ENCODE assay signal across 9 mouse cellular contexts in genomic region chr8:70671615-70672324, GRCm38 (mm10). TPM values are rescaled to one million over a fixed set of nuclear protein-coding genes. Genes with fewer than 3 reads are reported as not detected.
A peak's percentile ranks its signal among the peaks of the same experiment; 100 is the strongest.
DNase-seq lines count a peak whose midpoint lies in the region; ATAC-seq and TF ChIP-seq lines count a peak whose summit lies in the region.
"Had no signal": no experiment of that assay in that cellular context is flagged by ENCODE, and none has a peak within 500 bp of the region (broad histone marks: within the 10 kb centered on the region; RNA-seq: fewer than 3 reads in every experiment).

No protein-coding gene starts in this region.

- 54% methylated on average over 10 of the region's 10 CpGs for WGBS in midbrain, embryonic 10.5 days
- WGBS in midbrain, embryonic 11.5 days, result 63% methylated on average over 10 of the region's 10 CpGs
- WGBS in heart, embryonic 11.5 days (ENCODE audit: insufficient replicate concordance), result 64% methylated on average over 10 of the region's 10 CpGs

- no peak overlapping the region for H3K4me2 ChIP-seq in midbrain, embryonic 11.5 days
- no peak overlapping the region for H3K4me2 ChIP-seq in heart, embryonic 11.5 days

- H3K27me3 ChIP-seq in midbrain, embryonic 10.5 days (ENCODE audit: low read depth, poor library complexity, severe bottlenecking), result no peaks in the 10 kb centered on the region
- no peaks in the 10 kb centered on the region for H3K27me3 ChIP-seq in midbrain, embryonic 11.5 days (ENCODE audit: control insufficient read depth, insufficient read depth, low read length)
- no peaks in the 10 kb centered on the region for H3K27me3 ChIP-seq in heart, embryonic 11.5 days (ENCODE audit: control insufficient read depth, insufficient read depth, low read length)
- no peaks in the 10 kb centered on the region for H3K27me3 ChIP-seq in testis, adult 2 months (ENCODE audit: control insufficient read depth, insufficient read depth, low read length)

- H3K36me3 ChIP-seq in midbrain, embryonic 10.5 days, result peaks cover 9% of the 10 kb centered on the region
- no peaks in the 10 kb centered on the region; the same call in 1 of the 2 replicates for H3K36me3 ChIP-seq in midbrain, embryonic 11.5 days (ENCODE audit: control insufficient read depth, insufficient read depth, low read length)
- no peaks in the 10 kb centered on the region; the same call in 1 of the 2 replicates for H3K36me3 ChIP-seq in heart, embryonic 11.5 days (ENCODE audit: control insufficient read depth, insufficient read depth, low read length)
- no peaks in the 10 kb centered on the region for H3K36me3 ChIP-seq in testis, adult 2 months (ENCODE audit: control insufficient read depth, insufficient read depth, low read length)

- TF ChIP-seq CTCF in testis, adult 2 months (IDR thresholded peaks at IDR 0.05; ENCODE audit: control insufficient read depth, insufficient read depth, insufficient replicate concordance, low read depth, low read length), result no peak

- H3K9ac ChIP-seq in midbrain, embryonic 11.5 days (ENCODE audit: low read length), result no peak overlapping the region
- H3K9ac ChIP-seq in heart, embryonic 11.5 days (ENCODE audit: low read depth, low read length), result peak overlapping the region; percentile 76; the same call in 1 of the 2 replicates

- no peak for ATAC-seq in midbrain, embryonic 11.5 days (ENCODE audit: low FRiP score)
- no peak for ATAC-seq in heart, embryonic 11.5 days (replicated peaks; ENCODE audit: insufficient number of reproducible peaks, low FRiP score, low TSS enrichment)
- ATAC-seq in CD4-positive, CD25-positive, alpha-beta regulatory T cell, adult 4 months, result no peak

- no peak overlapping the region; the same call in 1 of the 2 replicates for H3K4me3 ChIP-seq in midbrain, embryonic 10.5 days
- no peak overlapping the region for H3K4me3 ChIP-seq in midbrain, embryonic 11.5 days (ENCODE audit: low read depth, low read length)
- H3K4me3 ChIP-seq in heart, embryonic 11.5 days (ENCODE audit: low read depth, low read length), result no peak overlapping the region
- H3K4me3 ChIP-seq in testis, adult 2 months (ENCODE audit: control insufficient read depth, low read depth, low read length), result no peak overlapping the region

- TF ChIP-seq POLR2A in testis, adult 2 months (IDR thresholded peaks at IDR 0.05; ENCODE audit: control insufficient read depth, low read depth, low read length), result no peak

- H3K9me3 ChIP-seq in midbrain, embryonic 10.5 days (replicated peaks), result peaks cover 7% of the 10 kb centered on the region; the same call in 1 of the 2 replicates
- no peaks in the 10 kb centered on the region; the same call in 1 of the 2 replicates for H3K9me3 ChIP-seq in midbrain, embryonic 11.5 days (ENCODE audit: control insufficient read depth, low read length)
- no peaks in the 10 kb centered on the region for H3K9me3 ChIP-seq in heart, embryonic 11.5 days (replicated peaks; ENCODE audit: control insufficient read depth, low read length)

- H3K27ac ChIP-seq in midbrain, embryonic 10.5 days (replicated peaks), result peak overlapping the region; percentile 98
- no peak overlapping the region for H3K27ac ChIP-seq in midbrain, embryonic 11.5 days (ENCODE audit: low read depth, low read length)
- no peak overlapping the region for H3K27ac ChIP-seq in heart, embryonic 11.5 days (ENCODE audit: low read depth, low read length)
- peak overlapping the region; percentile 49; the same call in 1 of the 2 replicates for H3K27ac ChIP-seq in testis, adult 2 months (ENCODE audit: control insufficient read depth, insufficient read depth, low read depth, low read length)

- peaks cover 26% of the 10 kb centered on the region for H3K4me1 ChIP-seq in midbrain, embryonic 10.5 days
- H3K4me1 ChIP-seq in midbrain, embryonic 11.5 days (ENCODE audit: control insufficient read depth, insufficient read depth, low read length), result peaks cover 5% of the 10 kb centered on the region
- H3K4me1 ChIP-seq in heart, embryonic 11.5 days (ENCODE audit: control insufficient read depth, insufficient read depth, low read length), result peaks cover 17% of the 10 kb centered on the region
- peaks cover 23% of the 10 kb centered on the region for H3K4me1 ChIP-seq in testis, adult 2 months (ENCODE audit: control insufficient read depth, insufficient read depth, low read length)

- no peak for DNase-seq in midbrain, embryonic 10.5 days (ENCODE audit: low spot score)
- DNase-seq in midbrain, embryonic 11.5 days (ENCODE audit: low spot score, missing footprints), result no peak
- DNase-seq in kidney, postnatal 4 days, result peak; percentile 63 to 75
- DNase-seq in thymus, adult 18-20 months, result no peak
- no peak for DNase-seq in frontal cortex, postnatal 10 days (ENCODE audit: low spot score in 2 of 2)

RNA-seq across cellular contexts. Expression of gene Lsm4, which starts 1.3 kb away (rescaled TPM):
- 315 and 355 TPM in 2 replicates for polyA plus RNA-seq in midbrain, embryonic 10.5 days (2016; fragmentation: Nextera tagmentation; extraction: Ambion mirVana)
- polyA plus RNA-seq in midbrain, embryonic 11.5 days (2014; fragmentation: Nextera tagmentation; extraction: Ambion mirVana), result 305 and 326 TPM in 2 replicates
- 296 and 308 TPM in 2 replicates for polyA plus RNA-seq in heart, embryonic 11.5 days (2014; fragmentation: Nextera tagmentation; extraction: Ambion mirVana)
- 148 and 168 TPM in 2 replicates for polyA plus RNA-seq in testis, adult 2 months (2012; rRNA removed)
- polyA plus RNA-seq in CD4-positive, CD25-positive, alpha-beta regulatory T cell, adult 4 months (2017; shearing (Covaris generic)), result 10 to 100 TPM; 86.8 to 94.5 TPM

RNA-seq across cellular contexts. Expression of gene Pgpep1, which starts 11.6 kb away (rescaled TPM):
- 51.8 and 89.7 TPM in 2 replicates for polyA plus RNA-seq in midbrain, embryonic 10.5 days (2016; fragmentation: Nextera tagmentation; extraction: Ambion mirVana)
- polyA plus RNA-seq in midbrain, embryonic 11.5 days (2014; fragmentation: Nextera tagmentation; extraction: Ambion mirVana), result 103 and 108 TPM in 2 replicates
- 38.9 and 41.6 TPM in 2 replicates for polyA plus RNA-seq in heart, embryonic 11.5 days (2014; fragmentation: Nextera tagmentation; extraction: Ambion mirVana)
- polyA plus RNA-seq in testis, adult 2 months (2012; rRNA removed), result 3.7 and 4.9 TPM in 2 replicates
- polyA plus RNA-seq in CD4-positive, CD25-positive, alpha-beta regulatory T cell, adult 4 months (2017; shearing (Covaris generic)), result 1 to 10 TPM; 7.0 to 9.5 TPM

RNA-seq across cellular contexts. Expression of gene Jund, which starts 27.0 kb away (rescaled TPM):
- polyA plus RNA-seq in midbrain, embryonic 10.5 days (2016; fragmentation: Nextera tagmentation; extraction: Ambion mirVana), result 62.5 and 78.6 TPM in 2 replicates
- polyA plus RNA-seq in midbrain, embryonic 11.5 days (2014; fragmentation: Nextera tagmentation; extraction: Ambion mirVana), result 119 and 138 TPM in 2 replicates
- 97.8 and 102 TPM in 2 replicates for polyA plus RNA-seq in heart, embryonic 11.5 days (2014; fragmentation: Nextera tagmentation; extraction: Ambion mirVana)
- polyA plus RNA-seq in testis, adult 2 months (2012; rRNA removed), result 79.2 and 105 TPM in 2 replicates
- 10 to 100 TPM in 1 of 2 experiments, 1 to 10 TPM in 1; 7.6 to 23.3 TPM for polyA plus RNA-seq in CD4-positive, CD25-positive, alpha-beta regulatory T cell, adult 4 months (2017; shearing (Covaris generic))

RNA-seq across cellular contexts. Expression of gene Iqcn, which starts 31.5 kb away (rescaled TPM):
- polyA plus RNA-seq in midbrain, embryonic 10.5 days (2016; fragmentation: Nextera tagmentation; extraction: Ambion mirVana), result not detected in 2 replicates
- 0.04 TPM in 1 of 2 replicates, not detected in the other for polyA plus RNA-seq in midbrain, embryonic 11.5 days (2014; fragmentation: Nextera tagmentation; extraction: Ambion mirVana)
- not detected in 2 replicates for polyA plus RNA-seq in heart, embryonic 11.5 days (2014; fragmentation: Nextera tagmentation; extraction: Ambion mirVana)
- polyA plus RNA-seq in testis, adult 2 months (2012; rRNA removed), result 286 and 302 TPM in 2 replicates
- under 1 TPM in 1 of 2 experiments, not detected in 1; 0.07 TPM for polyA plus RNA-seq in CD4-positive, CD25-positive, alpha-beta regulatory T cell, adult 4 months (2017; shearing (Covaris generic))
- polyA plus RNA-seq: embryonic facial prominence, embryonic 14.5 days had no signal

RNA-seq across cellular contexts. Expression of gene Gdf15, which starts 39.5 kb away (rescaled TPM):
- polyA plus RNA-seq in midbrain, embryonic 10.5 days (2016; fragmentation: Nextera tagmentation; extraction: Ambion mirVana), result not detected in 2 replicates
- 0.10 and 0.11 TPM in 2 replicates for polyA plus RNA-seq in midbrain, embryonic 11.5 days (2014; fragmentation: Nextera tagmentation; extraction: Ambion mirVana)
- polyA plus RNA-seq in heart, embryonic 11.5 days (2014; fragmentation: Nextera tagmentation; extraction: Ambion mirVana), result 0.26 and 0.37 TPM in 2 replicates
- polyA plus RNA-seq in testis, adult 2 months (2012; rRNA removed), result 1.3 and 1.4 TPM in 2 replicates
- not detected for polyA plus RNA-seq in CD4-positive, CD25-positive, alpha-beta regulatory T cell, adult 4 months (2017; shearing (Covaris generic))

Comparison
In these comparisons a context has a peak if more than half of its experiments do, and no peak if none do; other contexts are left out.
1. H3K27ac ChIP-seq: peak in midbrain, embryonic 10.5 days (single experiment) and testis, adult 2 months (single experiment); none in midbrain, embryonic 11.5 days (single experiment) and heart, embryonic 11.5 days (single experiment).
2. DNase-seq: peak in kidney, postnatal 4 days (2 of 2); none in midbrain, embryonic 10.5 days (single experiment), midbrain, embryonic 11.5 days (single experiment), thymus, adult 18-20 months (0 of 2) and frontal cortex, postnatal 10 days (0 of 2).